Mouse (Mus musculus) CH12.LX (cell line): ENCODE measurements at regions not wholly inside any gene's neighbourhood (a gene's known extent, or its start where the extent isn't known, plus 50 kb on each side); places are given as distances from the start of the nearest gene placed in this dataset.

Experiments
- DNase-seq: peaks from one replicate; pipeline ENCODE4 v3.0.0-alpha.2; 2013; ENCODE audit errors: extremely low read depth
- H3K27ac ChIP-seq: 2 replicates; pipeline ENCODE4 v1.5.1; 2012; ENCODE audit warnings: low read depth, mild to moderate bottlenecking, control low read depth, moderate library complexity; ENCODE audit not compliant: insufficient read depth
- H3K27me3 ChIP-seq: replicated peaks from 2 replicates; pipeline ENCODE3; 2012; ENCODE audit warnings: inconsistent platforms
- H3K36me3 ChIP-seq, 2 experiments: replicated peaks in 1 of 2; 2 replicates each; pipeline versions ENCODE3 to v1.6.1; 2012; ENCODE audit warnings: inconsistent platforms in 1 of 2, low read length in 1 of 2, mild to moderate bottlenecking in 1 of 2, mixed read lengths in 1 of 2, moderate library complexity in 1 of 2; ENCODE audit not compliant: control insufficient read depth in 1 of 2, insufficient read depth in 1 of 2
- H3K4me1 ChIP-seq, 2 experiments: 2 replicates each; pipeline ENCODE4 v1.6.1; 2012; ENCODE audit warnings: inconsistent platforms in 1 of 2, moderate library complexity in 1 of 2; ENCODE audit not compliant: insufficient read depth in 2 of 2, control insufficient read depth in 1 of 2
- H3K4me2 ChIP-seq: 2 replicates; pipeline ENCODE4 v1.6.1; 2012; ENCODE audit warnings: low read depth, mild to moderate bottlenecking, control low read depth; ENCODE audit not compliant: poor library complexity, insufficient read depth, severe bottlenecking
- H3K4me3 ChIP-seq, 3 experiments: fragments of 150-350 bp in 1 of 3; sonication (generic) in 1 of 3; replicated peaks in 1 of 3; 2 replicates each; pipeline versions ENCODE3 to v1.5.1; 2011 to 2012; ENCODE audit warnings: low read depth in 2 of 3, low read length in 2 of 3, mild to moderate bottlenecking in 2 of 3, moderate library complexity in 2 of 3, control low read depth in 1 of 3, improper control_type of control experiment in 1 of 3, inconsistent platforms in 1 of 3, mixed read lengths in 1 of 3; ENCODE audit not compliant: poor library complexity in 1 of 3
- H3K79me2 ChIP-seq: replicated peaks from 2 replicates; pipeline ENCODE4 v1.6.1; 2012; ENCODE audit warnings: mild to moderate bottlenecking, moderate library complexity; ENCODE audit not compliant: control insufficient read depth, poor library complexity, insufficient read depth, severe bottlenecking; ENCODE audit errors: extremely low read depth
- H3K9ac ChIP-seq: 2 replicates; pipeline ENCODE4 v1.6.1; 2012; ENCODE audit warnings: low read depth, mild to moderate bottlenecking, control low read depth, moderate library complexity; ENCODE audit not compliant: insufficient read depth
- H3K9me3 ChIP-seq: replicated peaks from 2 replicates; pipeline ENCODE3; 2012; ENCODE audit warnings: low read length, inconsistent platforms, mixed read lengths
- BHLHE40 ChIP-seq: IDR thresholded peaks from 2 replicates; pipeline ENCODE4 v1.6.1; 2011; ENCODE audit warnings: mild to moderate bottlenecking, low read depth, low read length, improper control_type of control experiment
- CHD1 ChIP-seq: IDR thresholded peaks from 2 replicates; pipeline ENCODE4 v1.6.1; 2012; ENCODE audit warnings: low read depth, low read length, improper control_type of control experiment, inconsistent platforms
- CTCF ChIP-seq, 2 experiments: IDR thresholded peaks in 1 of 2; conservative IDR thresholded peaks in 1 of 2; 2 replicates each; pipeline ENCODE4 v1.5.1; 2011 to 2012; ENCODE audit warnings: low read depth in 2 of 2, low read length in 2 of 2, improper control_type of control experiment in 1 of 2, inconsistent platforms in 1 of 2, mild to moderate bottlenecking in 1 of 2, moderate library complexity in 1 of 2
- EP300 ChIP-seq: IDR thresholded peaks from 2 replicates; pipeline ENCODE4 v1.6.1; 2011; ENCODE audit warnings: low read length, improper control_type of control experiment
- ETS1 ChIP-seq: conservative IDR thresholded peaks from 2 replicates; pipeline ENCODE4 v1.6.1; 2012; ENCODE audit warnings: low read depth, mild to moderate bottlenecking, inconsistent platforms, low read length, improper control_type of control experiment, moderate library complexity
- HCFC1 ChIP-seq: IDR thresholded peaks from 2 replicates; pipeline ENCODE4 v1.6.1; 2012; ENCODE audit warnings: low read depth, mild to moderate bottlenecking, inconsistent platforms, low read length, improper control_type of control experiment
- IRF4 ChIP-seq: IDR thresholded peaks from 2 replicates; pipeline ENCODE4 v1.6.1; 2014; ENCODE audit warnings: low read depth, mild to moderate bottlenecking, inconsistent platforms, low read length, improper control_type of control experiment
- MAFK ChIP-seq: IDR thresholded peaks from 2 replicates; pipeline ENCODE4 v1.6.1; 2011; ENCODE audit warnings: low read length, improper control_type of control experiment; ENCODE audit not compliant: insufficient replicate concordance
- MAX ChIP-seq: IDR thresholded peaks from 2 replicates; pipeline ENCODE4 v1.6.1; 2011; ENCODE audit warnings: low read length, improper control_type of control experiment
- MAZ ChIP-seq: IDR thresholded peaks from 2 replicates; pipeline ENCODE4 v1.6.1; 2012; ENCODE audit warnings: low read depth, mild to moderate bottlenecking, inconsistent platforms, low read length, improper control_type of control experiment, moderate library complexity
- MEF2A ChIP-seq: IDR thresholded peaks from 2 replicates; pipeline ENCODE4 v1.6.1; 2014; ENCODE audit warnings: low read depth, mild to moderate bottlenecking, inconsistent platforms, low read length, improper control_type of control experiment, borderline replicate concordance
- MYC ChIP-seq: IDR thresholded peaks from 2 replicates; pipeline ENCODE4 v1.6.1; 2011; ENCODE audit warnings: low read depth, mild to moderate bottlenecking, improper control_type of control experiment, low read length
- PAX5 ChIP-seq: IDR thresholded peaks from 2 replicates; pipeline ENCODE4 v1.6.1; 2012; ENCODE audit warnings: low read length, inconsistent platforms, mixed read lengths
- POLR2A ChIP-seq: IDR thresholded peaks from 2 replicates; pipeline ENCODE4 v1.6.1; 2011; ENCODE audit warnings: low read depth, mild to moderate bottlenecking, improper control_type of control experiment, low read length
- RAD21 ChIP-seq: IDR thresholded peaks from 2 replicates; pipeline ENCODE4 v1.6.1; 2011; ENCODE audit warnings: low read depth, mild to moderate bottlenecking, low read length, improper control_type of control experiment, moderate library complexity
- RCOR1 ChIP-seq: conservative IDR thresholded peaks from 2 replicates; pipeline ENCODE4 v1.6.1; 2012; ENCODE audit warnings: low read depth, mild to moderate bottlenecking, inconsistent platforms, low read length, improper control_type of control experiment
- SMC3 ChIP-seq: IDR thresholded peaks from 2 replicates; pipeline ENCODE4 v1.6.1; 2011; ENCODE audit warnings: low read depth, low read length, improper control_type of control experiment
- TBP ChIP-seq: conservative IDR thresholded peaks from 2 replicates; pipeline ENCODE4 v1.6.1; 2011; ENCODE audit warnings: low read depth, low read length, improper control_type of control experiment
- USF1 ChIP-seq: IDR thresholded peaks from 2 replicates; pipeline ENCODE4 v1.6.1; 2014; ENCODE audit warnings: low read depth, mild to moderate bottlenecking, inconsistent platforms, low read length, improper control_type of control experiment
- USF2 ChIP-seq: conservative IDR thresholded peaks from 2 replicates; pipeline ENCODE4 v1.6.1; 2011; ENCODE audit warnings: low read depth, low read length, improper control_type of control experiment
- dilution Hi-C: fragments of 300-500 bp; cut with MboI; formaldehyde crosslinking; loops from 2 replicates; pipeline ENCODE4 v1.14.3; 2020; ENCODE audit warnings: low sequenced_read_pairs; ENCODE audit not compliant: extremely low pct_unique_long_range_greater_than_20kb, extremely low pct_ligation_motif_present
- in situ Hi-C: fragments of 300-500 bp; cut with MboI; formaldehyde crosslinking; loops from 3 replicates; pipeline ENCODE4 v1.14.3; 2019; ENCODE audit warnings: low sequenced_read_pairs, low pct_ligation_motif_present, low pct_unique_long_range_greater_than_20kb, mixed read lengths

DNA sequence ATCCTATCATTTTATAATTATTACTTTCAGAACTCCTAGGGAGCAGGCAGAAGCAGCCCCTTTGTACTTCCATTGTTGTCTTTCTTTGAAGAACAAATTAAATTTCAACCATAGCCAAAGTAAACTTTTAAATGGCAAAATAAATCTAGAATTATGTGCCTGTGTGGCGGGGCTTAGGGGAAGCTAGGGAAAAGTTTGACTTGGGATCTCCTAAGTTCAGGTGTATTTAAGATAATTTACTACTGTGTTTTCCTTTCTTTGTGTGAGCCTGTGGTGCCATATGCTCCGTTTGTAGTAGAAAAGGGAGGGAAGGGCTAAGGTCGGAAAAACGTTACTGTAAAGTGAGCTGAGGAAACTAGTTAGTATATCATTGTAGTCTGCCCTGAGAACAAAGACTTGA lies 1062.5 kb upstream of the Zeb2 start:
- Histone ChIP-seq H3K4me2 (no peak overlapping the region), H3K9ac (no peak overlapping the region)
- TF ChIP-seq PAX5: no peak
- TF ChIP-seq CHD1: no peak
- TF ChIP-seq HCFC1: no peak
- TF ChIP-seq MAZ: no peak
- TF ChIP-seq BHLHE40: no peak
- TF ChIP-seq RCOR1: no peak
- no peak for TF ChIP-seq TBP
- no peak for TF ChIP-seq MAFK
- TF ChIP-seq EP300: no peak
- no peak for TF ChIP-seq CTCF (conservative IDR thresholded peaks at IDR 0.05 in 1 of 2, IDR thresholded peaks at IDR 0.05 in 1 of 2; ENCODE audit: low read depth in 2 of 2, low read length in 2 of 2)
- no peak for TF ChIP-seq MAX
- TF ChIP-seq MEF2A: no peak
- TF ChIP-seq RAD21: no peak
- TF ChIP-seq, all 38 proteins: peak for 0
- no peaks in the 10 kb centered on the region for H3K9me3 ChIP-seq
- no peaks in the 10 kb centered on the region for H3K36me3 ChIP-seq
- H3K27me3 ChIP-seq: no peaks in the 10 kb centered on the region
- no peak for DNase-seq
- dilution Hi-C loops (no loop called here), in situ Hi-C loops (no loop called here)
- no peaks in the 10 kb centered on the region for H3K79me2 ChIP-seq
- no peak overlapping the region for H3K27ac ChIP-seq
- H3K4me3 ChIP-seq: no peak overlapping the region
- peaks cover 0 to 7% of the 10 kb centered on the region in 2 experiments; a peak in 1 of 4 replicates for H3K4me1 ChIP-seq

DNA sequence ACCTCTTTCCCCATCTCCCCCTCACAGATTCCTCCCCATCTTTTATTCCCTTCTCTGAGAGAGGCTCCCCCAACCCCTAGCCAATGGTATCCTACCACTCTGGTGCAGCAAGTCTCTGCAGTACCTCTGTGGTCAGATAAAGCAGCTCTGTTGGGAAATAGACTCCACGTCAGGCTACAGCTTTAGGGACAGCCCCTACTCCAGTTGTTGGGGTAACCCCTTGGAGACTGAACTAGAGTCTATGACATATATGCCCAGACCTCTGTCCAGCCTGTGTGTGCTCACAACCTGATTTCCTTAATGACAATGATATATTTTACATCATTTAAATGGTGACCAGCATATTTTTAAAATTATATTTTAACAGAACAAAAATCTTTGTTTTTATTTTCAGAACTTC lies 1051.3 kb upstream of the Zeb2 start:
- Histone ChIP-seq H3K4me2 (peak overlapping the region; percentile 16; the same call in 1 of the 2 replicates), H3K27ac (no peak overlapping the region), H3K9me3 (no peaks in the 10 kb centered on the region), H3K4me3 (no peak overlapping the region), H3K27me3 (no peaks in the 10 kb centered on the region), H3K36me3 (no peaks in the 10 kb centered on the region), H3K4me1 (peaks cover 0 to 11% of the 10 kb centered on the region in 2 experiments; a peak in 2 of 4 replicates), H3K9ac (no peak overlapping the region), H3K79me2 (no peaks in the 10 kb centered on the region)
- dilution Hi-C loops (no loop called here), in situ Hi-C loops (no loop called here)
- DNase-seq: peak; percentile 80
- peak; percentile 57 for TF ChIP-seq EP300
- peak; percentile 9; the same call in 1 of the 2 replicates for TF ChIP-seq SMC3
- TF ChIP-seq MAFK: 0 out of 2 replicates have a peak, but pooled peaks have one; percentile 7
- TF ChIP-seq POLR2A: no peak
- TF ChIP-seq USF1: no peak
- no peak for TF ChIP-seq MYC
- TF ChIP-seq IRF4: peak; percentile 9; the same call in 1 of the 2 replicates
- no peak for TF ChIP-seq CTCF (conservative IDR thresholded peaks at IDR 0.05 in 1 of 2, IDR thresholded peaks at IDR 0.05 in 1 of 2; ENCODE audit: low read depth in 2 of 2, low read length in 2 of 2)
- TF ChIP-seq BHLHE40: 0 out of 2 replicates have a peak, but pooled peaks have one; percentile 12
- peak; percentile 65 for TF ChIP-seq ETS1
- TF ChIP-seq MEF2A: peak; percentile 26; the same call in 1 of the 2 replicates
- TF ChIP-seq USF2: no peak
